Mouse (Mus musculus) stomach, postnatal 0 days (tissue): ENCODE results near the gene Dctn2. TPM values are rescaled to one million over a fixed set of nuclear protein-coding genes. Genes with fewer than 3 reads are reported as not detected.

Experiments used
- ATAC-seq: fragments of 200-750 bp; cut with Nextera tagmentation; 2 replicates; pipeline ENCODE4 v1.8.0; 2017; ENCODE audit not compliant: low FRiP score, low TSS enrichment
- DNase-seq: peaks from one replicate; pipeline ENCODE4 v3.0.0-alpha.2; 2016; ENCODE audit warnings: low spot score
- H3K27ac ChIP-seq: fragments of 300-500 bp; sonication (generic); replicated peaks from 2 replicates; pipeline ENCODE4 v1.5.1; 2014; ENCODE audit warnings: mild to moderate bottlenecking, control low read depth
- H3K27me3 ChIP-seq: fragments of 300-500 bp; sonication (generic); 2 replicates; pipeline ENCODE4 v1.6.1; 2014; ENCODE audit warnings: low read length; ENCODE audit not compliant: control insufficient read depth, insufficient read depth
- H3K36me3 ChIP-seq: fragments of 300-500 bp; sonication (generic); 2 replicates; pipeline ENCODE4 v1.6.1; 2014; ENCODE audit warnings: low read length, mixed read lengths; ENCODE audit not compliant: control insufficient read depth, insufficient read depth
- H3K4me1 ChIP-seq: fragments of 300-500 bp; sonication (generic); replicated peaks from 2 replicates; pipeline ENCODE4 v1.6.1; 2014; ENCODE audit warnings: antibody characterized with exemption; ENCODE audit not compliant: control insufficient read depth, insufficient read depth
- H3K4me2 ChIP-seq: fragments of 300-500 bp; sonication (generic); replicated peaks from 2 replicates; pipeline ENCODE4 v1.6.1; 2014; ENCODE audit warnings: low read depth, mild to moderate bottlenecking, control low read depth, moderate library complexity
- H3K4me3 ChIP-seq: fragments of 300-500 bp; sonication (generic); 2 replicates; pipeline ENCODE4 v1.5.1; 2014; ENCODE audit warnings: low read depth, low read length, control low read depth
- H3K9ac ChIP-seq: fragments of 300-500 bp; sonication (generic); 2 replicates; pipeline ENCODE4 v1.6.1; 2014; ENCODE audit warnings: mild to moderate bottlenecking, low read length, control low read depth, mixed read lengths
- H3K9me3 ChIP-seq: fragments of 300-500 bp; sonication (generic); 2 replicates; pipeline ENCODE4 v1.6.1; 2016; ENCODE audit warnings: low read length; ENCODE audit not compliant: control insufficient read depth
- CTCF ChIP-seq: IDR thresholded peaks from 2 replicates; pipeline ENCODE4 v1.5.1; 2016; ENCODE audit warnings: antibody characterized with exemption, low read depth, mild to moderate bottlenecking, moderate library complexity
- EP300 ChIP-seq: optimal IDR thresholded peaks from 2 replicates; pipeline ENCODE3; 2016; ENCODE audit warnings: antibody characterized with exemption
- WGBS: fragments of 180-500 bp; shearing (Covaris S2); extraction: QIAGEN DNeasy Blood & Tissue Kit; methylation state at CpG from one replicate; pipeline ENCODE4 v1.1.7; 2014; 5-methylcytosine and 5-hydroxymethylcytosine counted together
- polyA plus RNA-seq: library from polyadenylated mRNA; unstranded; fragments of >200 nt; fragmentation: Nextera tagmentation; extraction: Ambion mirVana; gene quantifications from 2 replicates; pipeline ENCODE4 v1.2.1, GENCODE M21; 2015

Gene Dctn2
- polyA plus RNA-seq, 1 experiment from 2014 or later = 134 TPM

DNA sequence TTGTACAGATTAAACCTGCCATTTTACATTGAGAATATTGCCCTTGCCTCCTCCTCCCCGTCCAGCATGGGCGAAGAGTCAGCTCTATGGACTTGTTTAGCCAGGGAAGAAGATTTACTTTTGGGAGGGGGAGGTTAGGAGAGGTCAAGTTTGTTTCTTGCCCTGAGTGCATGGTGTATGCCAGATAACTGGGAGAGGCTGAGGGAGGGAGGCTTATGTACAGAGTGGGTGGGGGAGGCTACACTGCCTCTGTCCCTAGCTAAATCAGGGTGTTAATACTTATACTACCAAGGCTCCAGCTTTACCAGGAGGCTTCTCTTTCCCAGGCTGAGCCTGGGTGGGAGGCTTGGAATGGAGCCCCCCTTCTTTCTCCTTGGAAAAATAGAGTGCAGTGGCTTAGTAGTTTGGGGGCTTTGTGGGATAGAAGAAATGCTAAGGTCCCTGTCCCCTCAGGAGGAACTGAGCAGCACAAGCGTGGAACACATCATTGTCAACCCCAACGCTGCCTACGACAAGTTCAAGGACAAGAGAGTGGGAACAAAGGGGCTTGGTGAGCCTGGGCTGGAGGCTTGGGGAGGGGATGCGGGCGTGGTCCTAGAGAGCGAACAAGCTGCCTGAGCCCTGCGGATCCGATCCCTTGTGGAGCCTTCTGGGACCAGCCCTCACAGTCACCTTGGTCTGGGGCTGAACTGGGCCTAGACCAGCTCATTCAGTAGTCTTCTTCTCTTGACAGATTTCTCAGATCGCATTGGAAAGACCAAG lies 8.3 kb downstream of the Dctn2 start:
- 66% methylated on average over 11 of the region's 11 CpGs for WGBS
- Histone ChIP-seq H3K27ac (no peak overlapping the region), H3K9me3 (no peaks in the 10 kb centered on the region), H3K27me3 (no peaks in the 10 kb centered on the region), H3K4me3 (no peak overlapping the region), H3K4me1 (no peaks in the 10 kb centered on the region), H3K36me3 (peaks cover 23% of the 10 kb centered on the region), H3K4me2 (no peak overlapping the region; the same call in 1 of the 2 replicates), H3K9ac (no peak overlapping the region)
- no peak for DNase-seq
- peak; percentile 74 for ATAC-seq
- TF ChIP-seq EP300 (no peak), CTCF (no peak)

DNA sequence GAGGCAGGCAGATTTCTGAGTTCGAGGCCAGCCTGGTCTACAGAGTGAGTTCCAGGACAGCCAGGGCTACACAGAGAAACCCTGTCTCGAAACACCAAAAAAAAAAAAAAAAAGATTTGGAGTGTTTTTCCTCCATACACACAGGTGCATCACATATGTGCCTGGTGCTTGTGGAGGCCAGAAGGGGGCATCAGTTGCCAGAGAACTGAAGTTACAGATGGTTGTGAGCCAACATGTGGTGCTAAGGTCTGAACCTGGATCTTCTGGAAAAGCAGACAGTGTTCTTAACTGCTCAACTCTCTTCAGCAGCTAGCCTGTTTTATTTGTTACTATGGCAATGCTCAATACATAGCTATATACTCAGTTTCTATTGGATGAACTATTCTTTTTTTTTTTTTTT lies 13.6 kb downstream of the Dctn2 start:
- peaks cover 44% of the 10 kb centered on the region for H3K36me3 ChIP-seq
- no peaks in the 10 kb centered on the region for H3K27me3 ChIP-seq
- H3K9ac ChIP-seq = no peak overlapping the region
- no peaks in the 10 kb centered on the region for H3K9me3 ChIP-seq
- WGBS = 93% methylated on average over 2 of the region's 2 CpGs
- H3K4me3 ChIP-seq = no peak overlapping the region
- H3K27ac ChIP-seq = no peak overlapping the region
- TF ChIP-seq CTCF (peak; percentile 38), EP300 (no peak)
- no peak for DNase-seq
- no peaks in the 10 kb centered on the region for H3K4me1 ChIP-seq
- ATAC-seq = no peak
- no peak overlapping the region for H3K4me2 ChIP-seq

DNA sequence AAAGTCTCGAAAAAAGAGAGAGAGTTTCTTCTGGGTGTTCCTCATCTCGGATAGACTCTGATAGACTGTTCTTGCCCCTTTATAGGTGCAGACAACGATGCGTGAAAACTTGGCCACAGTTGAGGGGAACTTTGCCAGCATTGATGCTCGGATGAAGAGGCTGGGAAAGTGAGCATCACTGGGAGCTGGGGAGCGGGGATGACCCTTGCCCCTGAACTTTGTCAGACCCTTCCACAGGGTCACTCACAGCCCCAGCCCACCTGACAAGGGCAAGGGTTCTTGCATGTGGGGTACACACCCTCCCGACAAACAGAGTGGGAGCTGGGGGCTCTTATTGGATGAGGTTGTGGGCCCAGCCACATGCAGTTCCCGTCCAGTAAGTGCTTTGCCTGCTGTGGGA lies 15.1 kb downstream of the Dctn2 start:
- ATAC-seq (no peak), DNase-seq (no peak)
- no peak overlapping the region for H3K4me2 ChIP-seq
- H3K9ac ChIP-seq = no peak overlapping the region
- 81% methylated on average over 8 of the region's 8 CpGs for WGBS
- no peaks in the 10 kb centered on the region for H3K27me3 ChIP-seq
- TF ChIP-seq EP300 (no peak), CTCF (no peak)
- no peaks in the 10 kb centered on the region for H3K9me3 ChIP-seq
- no peak overlapping the region for H3K27ac ChIP-seq
- H3K4me1 ChIP-seq = no peaks in the 10 kb centered on the region
- H3K4me3 ChIP-seq = no peak overlapping the region
- H3K36me3 ChIP-seq = peaks cover 50% of the 10 kb centered on the region

DNA sequence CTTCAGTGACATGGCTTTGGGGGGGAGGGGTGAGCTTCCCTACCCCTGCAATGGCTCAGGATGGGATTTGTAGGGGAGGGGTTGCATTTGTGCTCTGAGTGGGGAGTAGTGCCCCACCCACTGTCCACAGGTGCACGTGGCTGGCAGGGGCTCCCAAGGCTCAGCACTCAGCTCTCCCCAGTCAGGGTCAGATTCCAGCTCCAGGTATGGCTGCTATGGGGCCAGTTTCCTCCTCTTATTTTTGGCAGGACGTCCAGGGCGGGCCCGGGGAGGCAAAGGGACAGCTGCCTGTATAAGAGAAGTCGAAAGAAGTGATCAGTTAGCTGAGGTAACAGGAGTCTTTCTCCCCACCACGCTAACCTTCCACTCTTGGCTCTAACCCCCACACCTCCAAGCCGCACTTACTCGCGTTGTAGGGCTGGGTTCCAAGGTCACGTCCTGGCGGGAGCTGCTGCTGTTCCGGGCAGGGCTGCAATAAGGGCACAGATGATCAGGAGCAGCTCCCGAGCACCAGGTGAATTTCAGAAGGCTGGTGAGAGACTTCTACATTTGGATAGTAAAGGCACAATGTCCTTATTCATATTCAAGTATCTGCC lies 16.6 kb downstream of the Dctn2 start:
- 63% methylated on average over 13 of the region's 13 CpGs for WGBS
- no peak overlapping the region for H3K9ac ChIP-seq

DNA sequence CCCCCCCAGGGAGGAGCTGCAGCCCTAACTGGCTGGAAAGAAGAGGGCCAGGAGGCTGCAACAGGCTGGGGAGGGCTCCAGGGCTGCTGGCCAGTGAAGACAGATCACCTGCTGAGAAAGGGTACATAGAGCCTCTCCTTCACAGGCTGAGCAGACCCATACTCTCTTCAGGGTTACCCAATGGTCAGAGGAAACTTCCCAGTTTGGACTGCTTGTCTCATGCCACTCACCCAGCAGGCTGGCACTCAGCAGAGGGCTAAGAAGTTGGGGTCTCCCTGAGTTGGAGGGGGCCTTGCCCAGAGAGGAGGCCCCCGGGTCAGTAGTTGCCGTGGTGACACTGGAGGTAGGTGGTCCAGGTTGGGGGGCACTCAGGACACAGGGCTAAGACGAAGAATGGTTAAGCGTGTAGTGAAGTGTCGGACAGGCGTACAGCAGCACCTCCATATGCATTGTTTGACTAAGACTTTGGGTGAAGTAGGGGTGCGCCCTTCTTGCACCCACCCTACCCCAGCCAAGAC lies 18.0 kb downstream of the Dctn2 start:
- TF ChIP-seq CTCF (no peak), EP300 (no peak)
- 90% methylated on average over 7 of the region's 7 CpGs for WGBS
- no peak overlapping the region for H3K9ac ChIP-seq
- no peak overlapping the region for H3K4me2 ChIP-seq
- H3K27me3 ChIP-seq = no peaks in the 10 kb centered on the region
- ATAC-seq = no peak
- no peak overlapping the region for H3K27ac ChIP-seq
- peaks cover 5% of the 10 kb centered on the region for H3K4me1 ChIP-seq
- H3K36me3 ChIP-seq = peaks cover 44% of the 10 kb centered on the region
- H3K9me3 ChIP-seq = no peaks in the 10 kb centered on the region
- H3K4me3 ChIP-seq = no peak overlapping the region
- DNase-seq = no peak

More for the DNA sequence above, 16.6 kb downstream of the Dctn2 start:
- TF ChIP-seq CTCF (no peak), EP300 (no peak)
- Histone ChIP-seq H3K9me3 (no peaks in the 10 kb centered on the region), H3K36me3 (peaks cover 51% of the 10 kb centered on the region), H3K4me2 (no peak overlapping the region), H3K27ac (no peak overlapping the region), H3K4me1 (peaks cover 5% of the 10 kb centered on the region), H3K4me3 (no peak overlapping the region), H3K27me3 (no peaks in the 10 kb centered on the region)
- no peak for DNase-seq
- no peak for ATAC-seq
